Mouse (Mus musculus) ES-CJ7 (cell line): ENCODE measurements around the gene Rbm15.

Source experiments
- DNase-seq: peaks from one replicate; pipeline ENCODE4 v3.0.0; 2011; ENCODE audit warnings: low read depth, low spot score

Gene Rbm15

DNA sequence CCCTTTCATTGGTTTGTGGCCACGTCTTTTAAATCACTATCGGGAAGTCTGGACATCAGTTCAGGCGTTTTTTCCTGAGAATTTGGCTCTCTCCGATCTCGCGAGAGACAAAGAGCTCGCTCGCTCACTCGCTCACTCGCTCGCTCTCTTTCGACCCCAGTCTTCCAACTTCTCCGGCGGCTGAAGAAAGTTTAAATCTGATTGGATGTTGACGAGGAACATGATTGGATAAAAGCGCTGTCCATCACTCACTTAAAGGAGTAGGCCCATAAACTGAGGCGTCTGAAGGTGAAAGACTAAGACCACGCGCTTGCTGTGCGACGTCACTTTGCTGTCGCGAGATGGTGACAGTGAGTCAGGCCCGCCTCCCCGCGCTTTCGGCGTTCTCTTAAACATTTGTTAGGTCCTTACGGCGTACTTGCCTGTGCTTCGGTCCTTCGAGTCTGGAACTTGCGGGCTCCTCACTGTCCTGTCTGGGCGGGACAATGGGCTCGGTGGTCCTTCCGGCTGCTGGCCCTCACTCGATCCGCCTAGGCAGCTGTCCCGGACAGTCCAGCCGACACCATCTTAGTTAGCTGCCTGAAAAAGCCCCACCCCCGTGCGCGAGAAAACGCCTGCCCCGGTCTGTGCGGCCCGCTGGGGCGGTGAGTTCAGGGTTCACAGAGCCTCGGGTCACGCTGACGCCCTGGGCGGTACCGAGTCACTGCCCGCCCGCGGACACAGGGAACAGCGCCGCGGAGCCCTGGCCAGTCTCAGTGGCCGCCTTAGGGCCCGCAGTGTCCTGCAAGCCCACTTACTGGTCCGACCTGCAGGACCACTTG lies at the start of gene Rbm15:
Gene Rbm15 (minus strand): TSS at position 293 of the 821 bp plus-strand sequence.
- peak; percentile 100 for DNase-seq

DNA sequence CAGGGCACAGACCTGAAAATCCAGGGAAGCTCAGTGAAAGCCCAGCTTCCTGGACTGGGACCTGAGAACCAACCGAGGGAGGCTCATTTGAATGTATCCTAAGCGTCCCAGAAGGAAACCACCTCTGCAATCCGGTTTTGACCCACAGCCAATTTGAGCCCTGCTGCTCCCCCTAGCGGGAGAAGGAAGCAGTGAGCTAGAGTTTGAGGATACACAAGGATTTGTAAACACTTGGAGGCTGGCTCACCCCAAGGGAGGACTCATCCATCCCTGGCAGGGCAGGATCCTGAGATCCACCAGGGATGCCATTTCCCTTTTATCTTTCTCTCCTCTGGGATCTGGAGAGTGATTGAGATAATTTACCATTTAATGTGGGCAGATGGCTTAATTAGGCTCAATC lies 45.9 kb upstream of the Rbm15 start:
- peak; percentile 88 for DNase-seq

DNA sequence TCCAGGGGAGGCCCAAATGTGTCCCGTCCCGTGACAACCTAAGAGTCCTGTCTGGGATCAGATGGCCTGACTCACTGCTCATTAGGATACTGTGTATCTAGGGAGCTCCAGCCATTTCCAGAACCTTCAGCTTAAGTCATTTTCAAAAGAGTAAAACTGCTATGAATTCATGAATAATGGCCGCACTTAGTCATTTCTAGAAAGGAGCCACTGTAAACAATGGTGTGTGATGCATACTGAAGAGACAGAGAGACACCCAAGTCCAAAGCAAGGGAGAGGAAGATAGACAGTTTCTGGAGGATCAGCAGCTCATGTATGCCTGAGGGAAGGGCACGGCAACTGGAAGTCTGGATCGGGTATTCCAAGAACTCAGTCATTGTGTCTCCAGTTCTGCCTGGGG lies 45.2 kb upstream of the Rbm15 start:
- no peak for DNase-seq

DNA sequence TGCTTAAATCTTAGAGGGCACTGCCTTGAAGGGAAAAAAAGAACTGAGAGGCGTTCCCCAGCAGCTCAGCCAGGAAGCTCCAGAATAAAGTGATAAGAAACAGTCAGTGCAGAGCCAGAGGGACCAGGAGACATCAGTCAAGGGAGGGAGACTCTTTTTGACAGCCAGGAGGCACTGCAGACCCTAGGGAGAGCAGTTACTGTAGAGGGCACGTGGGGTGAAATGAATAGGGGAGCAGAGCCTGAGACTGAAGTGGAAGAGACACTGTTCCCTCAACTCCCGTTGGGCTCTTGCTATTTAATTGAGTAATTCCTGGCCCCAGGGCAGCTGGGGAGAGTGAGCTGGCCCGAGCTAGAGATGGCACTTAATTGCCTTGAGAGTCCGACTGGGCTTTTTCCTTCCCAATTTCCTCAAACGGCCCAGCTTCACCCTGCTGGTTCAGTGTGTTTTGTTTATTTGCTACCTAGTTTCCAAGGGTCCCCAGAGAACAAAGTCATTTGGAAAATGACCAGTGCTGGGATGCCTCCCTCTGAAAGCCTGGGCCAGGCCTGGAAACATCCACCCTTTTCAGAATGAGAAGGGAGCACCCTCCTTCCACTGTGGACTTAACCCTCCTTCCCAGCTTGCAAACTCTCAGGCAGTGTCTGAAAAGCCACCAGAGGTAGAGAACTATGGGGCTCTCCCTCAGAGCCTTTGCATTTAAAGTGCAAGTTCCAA lies 41.6 kb upstream of the Rbm15 start:
- DNase-seq = no peak

DNA sequence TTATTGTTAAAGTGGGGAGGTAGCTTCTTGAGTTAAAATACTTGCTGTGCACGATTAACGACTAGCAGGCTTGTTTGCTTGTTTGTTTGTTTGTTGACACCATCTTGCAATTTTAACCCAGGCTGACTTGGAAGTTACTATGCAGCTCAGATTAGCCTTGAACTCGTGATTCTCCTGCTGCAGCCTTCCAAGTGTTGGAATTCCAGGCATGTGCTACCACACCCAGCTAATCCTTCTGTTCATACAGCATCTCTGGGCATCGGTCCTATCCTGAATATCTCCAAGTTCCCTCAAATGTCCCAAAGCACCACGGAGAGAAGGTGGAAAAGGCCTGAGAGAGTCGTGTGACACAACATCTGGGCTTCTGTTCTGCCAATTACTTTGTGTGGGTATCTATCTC lies 35.7 kb upstream of the Rbm15 start:
- DNase-seq = peak; percentile 30

DNA sequence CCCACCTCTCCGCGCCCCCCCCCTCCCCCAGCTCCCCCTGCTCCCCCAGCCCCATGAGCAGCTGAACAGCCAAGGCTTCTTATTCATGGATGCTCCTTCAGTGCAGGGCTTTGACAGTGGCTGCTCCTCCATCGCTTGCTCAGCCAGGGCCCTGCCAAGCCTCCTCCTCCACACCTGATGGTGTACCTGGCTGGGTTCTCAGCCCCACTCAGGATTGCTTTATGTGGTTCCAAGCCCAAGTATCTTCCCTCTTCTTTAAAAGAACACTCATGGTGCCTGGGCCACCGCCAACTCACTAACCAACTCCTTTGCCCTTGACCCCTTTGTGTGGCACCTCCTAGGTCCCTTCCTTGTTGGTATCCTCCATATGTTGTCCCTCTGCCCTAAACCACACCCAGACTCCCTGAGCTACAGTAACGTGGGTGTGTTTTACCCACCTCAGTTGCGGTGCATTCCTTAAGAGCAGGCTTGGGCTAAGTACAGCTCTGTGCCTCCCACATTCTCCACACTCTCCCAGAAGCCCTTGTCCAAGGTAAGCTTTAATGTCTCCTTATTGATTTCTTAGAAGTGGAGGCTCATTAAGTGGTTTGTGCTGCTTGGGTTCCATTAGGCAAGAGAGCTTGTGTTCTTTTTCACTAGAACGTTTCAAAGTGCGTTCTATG lies 34.6 kb upstream of the Rbm15 start:
- DNase-seq = no peak

DNA sequence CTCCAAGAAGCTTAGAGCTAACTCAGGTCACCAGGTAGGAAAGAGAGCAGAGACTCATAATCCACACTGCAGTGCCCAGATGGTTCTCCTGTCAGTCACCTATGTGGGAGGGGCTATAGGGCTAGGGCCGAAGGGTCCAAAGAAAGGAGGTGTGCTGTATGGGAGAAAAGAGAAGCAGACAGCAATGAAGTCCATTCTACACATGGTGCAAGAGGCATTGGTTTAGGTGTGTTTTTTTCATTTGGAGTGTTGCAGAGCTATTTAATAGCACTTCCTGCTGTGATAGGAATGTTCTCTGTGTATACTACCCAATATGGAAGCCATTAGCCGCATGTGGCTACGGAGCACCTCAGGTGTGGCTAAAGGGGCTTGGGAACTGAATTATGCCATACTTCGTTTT lies 31.9 kb upstream of the Rbm15 start:
- no peak for DNase-seq

DNA sequence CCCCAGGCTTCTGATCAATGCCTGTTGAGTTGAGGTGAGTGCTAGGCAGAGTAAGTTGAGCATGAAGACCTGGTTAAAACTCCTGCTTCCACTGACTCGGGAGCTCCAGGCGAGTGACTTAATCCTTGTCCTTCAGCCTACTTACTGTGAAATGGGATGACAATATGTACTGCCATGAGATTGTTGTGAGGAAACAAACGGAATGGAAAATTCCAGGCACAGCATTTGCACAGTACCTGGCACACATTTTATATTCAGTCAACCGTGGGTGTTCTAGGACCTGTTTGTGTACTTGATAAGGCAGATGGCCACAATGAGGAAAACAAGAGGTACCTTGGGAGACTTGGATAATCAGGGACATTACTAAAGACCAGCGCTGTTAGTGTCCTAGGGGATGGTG lies 29.9 kb upstream of the Rbm15 start:
- no peak for DNase-seq

DNA sequence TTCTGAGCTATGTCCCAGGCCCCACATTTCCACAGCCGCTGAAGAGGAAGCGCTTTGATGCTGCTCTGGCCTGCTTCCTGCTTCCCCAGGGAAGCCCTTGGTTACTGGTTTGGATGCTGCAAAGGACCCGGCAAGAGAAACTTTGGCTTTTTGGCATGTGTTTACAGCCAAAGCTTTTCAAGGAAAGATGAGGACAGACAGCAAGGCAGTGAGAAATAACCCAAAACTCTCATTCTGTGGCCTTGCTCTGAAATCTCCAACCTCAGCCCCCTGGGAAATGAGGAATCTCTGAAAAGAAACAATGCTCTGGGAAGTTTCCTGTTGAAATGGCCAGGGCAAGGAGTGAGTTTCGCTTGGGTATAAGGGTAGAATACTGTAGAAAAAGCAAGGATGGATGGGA lies 26.9 kb upstream of the Rbm15 start:
- no peak for DNase-seq

DNA sequence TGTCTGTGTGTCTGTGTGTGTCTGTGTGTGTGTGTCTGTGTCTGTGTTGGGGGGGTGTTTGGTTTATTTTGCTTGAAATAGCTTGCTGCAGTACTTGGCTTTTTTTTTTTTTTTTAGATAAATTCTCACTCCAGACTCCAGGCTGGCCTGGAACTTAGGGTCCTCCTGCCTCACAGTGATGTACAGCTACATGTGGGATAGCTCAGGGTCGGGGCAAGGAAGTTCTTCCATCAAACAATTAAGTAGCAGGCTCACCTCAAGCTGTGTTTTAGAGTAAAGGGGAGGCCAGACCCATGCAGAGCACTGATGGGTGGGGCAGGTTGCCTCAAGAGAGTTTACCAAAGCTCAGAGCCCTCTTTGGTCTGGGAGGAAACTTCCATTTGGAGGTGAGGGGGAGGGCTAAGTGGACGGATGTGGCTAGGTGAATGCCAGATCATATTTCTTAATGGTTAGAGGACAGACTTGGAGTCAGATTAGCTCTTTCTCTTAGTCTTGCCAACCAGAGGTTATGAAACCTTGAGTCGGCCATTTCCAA lies 24.3 kb upstream of the Rbm15 start:
- DNase-seq = peak; percentile 39

DNA sequence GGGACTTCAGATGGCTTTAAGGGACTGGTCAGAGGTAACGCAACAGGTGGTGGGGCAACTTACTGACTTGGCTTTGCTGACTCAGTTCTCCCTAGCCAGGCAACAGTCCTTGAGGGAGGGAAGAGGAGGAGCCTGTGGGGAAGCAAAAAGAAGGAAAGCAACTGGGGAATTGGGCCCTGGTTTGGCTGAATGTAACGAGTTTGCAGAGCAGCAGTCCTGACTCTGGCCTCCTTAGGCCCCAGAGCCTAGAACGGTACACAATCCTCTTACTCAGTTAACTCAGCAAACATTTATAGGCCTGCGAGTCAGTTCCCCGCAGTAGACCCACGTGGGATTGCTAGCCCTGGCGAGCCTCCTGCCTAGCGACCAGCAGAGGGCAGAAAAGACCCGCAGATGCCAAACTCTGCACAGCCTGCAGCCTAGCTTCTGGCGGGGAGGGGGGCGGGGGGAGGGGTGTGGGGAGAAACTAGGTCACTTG lies 23.5 kb upstream of the Rbm15 start:
- peak; percentile 81 for DNase-seq

DNA sequence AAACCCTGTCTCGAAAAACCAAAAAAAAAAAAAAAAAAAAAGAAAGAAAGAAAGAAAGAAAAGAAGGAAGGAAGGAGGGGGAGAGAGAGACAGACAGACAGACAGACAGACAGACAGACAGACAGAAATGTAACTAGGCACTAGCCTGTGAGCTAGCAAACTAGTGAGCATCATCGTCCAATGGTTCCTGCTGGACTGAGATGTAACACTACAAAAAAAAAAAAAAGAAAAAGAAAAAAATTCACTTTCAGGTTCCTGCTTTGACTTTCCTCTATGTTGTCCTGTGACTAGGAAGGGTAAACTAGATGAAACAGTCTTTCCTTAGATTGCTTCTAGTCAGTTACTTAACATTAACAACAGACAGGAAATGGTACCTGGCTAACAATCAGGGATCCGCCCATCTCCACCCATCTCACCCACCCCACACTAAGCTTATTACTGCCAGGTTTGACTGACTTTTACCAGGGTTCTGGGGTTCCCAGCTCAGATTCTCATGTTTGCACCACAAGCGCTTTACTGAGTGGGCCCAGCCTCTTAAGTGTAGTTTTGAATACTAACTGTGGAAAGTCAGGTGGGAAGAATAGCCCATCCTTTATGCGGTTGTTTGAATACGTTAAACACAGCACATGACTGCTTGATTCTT lies 22.3 kb upstream of the Rbm15 start:
- DNase-seq = peak; percentile 51

DNA sequence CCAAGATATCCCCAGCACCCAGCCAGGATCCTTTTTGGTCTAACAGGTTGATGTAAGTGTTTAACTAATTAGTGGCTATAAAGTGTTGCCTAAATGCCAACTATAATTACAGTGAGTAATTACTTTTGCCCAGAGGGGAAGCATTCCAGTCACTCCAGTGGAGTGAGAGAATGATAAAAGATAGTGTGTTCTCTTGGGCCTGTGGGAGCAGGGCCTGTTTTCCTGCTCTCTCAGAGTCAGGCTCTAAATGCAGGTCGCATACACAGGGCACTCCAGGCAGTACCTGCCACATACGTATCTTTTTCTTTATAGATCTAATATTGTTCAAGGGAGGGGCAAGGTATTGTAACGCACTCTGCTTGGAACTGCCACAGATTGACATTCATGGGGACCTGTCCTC lies 18.2 kb upstream of the Rbm15 start:
- no peak for DNase-seq

DNA sequence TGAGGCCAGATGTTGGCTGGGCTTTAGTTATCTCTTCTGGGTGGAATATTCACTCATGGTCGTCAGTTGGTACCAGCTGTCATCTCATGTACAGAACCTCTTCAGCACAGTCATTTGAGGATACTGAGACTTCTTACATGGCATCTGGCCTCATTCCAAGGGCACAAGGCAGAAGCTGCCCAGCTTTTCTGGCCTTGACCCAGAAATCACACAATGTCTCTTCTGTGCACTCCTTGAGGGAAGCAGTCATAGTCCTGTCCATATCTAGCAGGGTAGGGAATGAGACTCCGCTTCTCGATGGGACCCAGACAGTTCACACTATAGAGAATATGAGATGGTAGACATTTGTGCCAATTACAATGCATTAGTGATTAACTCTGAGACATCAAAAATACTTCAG lies 15.5 kb upstream of the Rbm15 start:
- DNase-seq = no peak

DNA sequence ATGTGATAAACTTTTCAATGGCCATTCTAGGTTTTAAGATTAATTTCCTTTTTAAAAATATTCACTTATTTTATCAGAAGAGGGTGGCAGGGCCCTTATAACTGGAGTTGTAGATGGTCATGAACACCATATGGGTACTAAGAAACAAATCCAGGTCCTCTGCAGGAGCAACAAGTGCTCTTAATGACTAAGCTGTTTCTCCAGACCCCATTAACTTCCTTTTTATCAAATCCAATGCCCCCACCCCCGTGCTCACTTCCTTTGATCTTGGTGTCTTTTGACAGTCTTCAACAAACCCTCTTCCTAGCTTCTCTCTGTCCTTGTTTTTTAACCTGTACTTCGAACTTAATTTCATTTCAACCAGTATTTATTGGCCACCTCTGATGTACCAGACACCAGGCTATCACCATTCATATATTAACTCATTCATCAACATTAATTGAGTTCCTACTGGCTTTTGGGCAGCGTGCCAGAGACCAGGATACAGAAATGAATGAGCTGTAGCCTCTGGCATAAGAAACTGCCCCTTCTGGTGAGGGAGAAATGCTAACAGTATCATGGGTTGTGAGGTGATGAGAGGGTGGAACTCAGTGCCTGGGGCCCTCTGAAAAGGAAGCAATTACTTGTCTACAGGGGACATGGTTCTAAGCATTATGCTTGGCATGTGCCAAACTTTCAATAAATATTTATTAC lies 11.7 kb upstream of the Rbm15 start:
- DNase-seq = no peak

DNA sequence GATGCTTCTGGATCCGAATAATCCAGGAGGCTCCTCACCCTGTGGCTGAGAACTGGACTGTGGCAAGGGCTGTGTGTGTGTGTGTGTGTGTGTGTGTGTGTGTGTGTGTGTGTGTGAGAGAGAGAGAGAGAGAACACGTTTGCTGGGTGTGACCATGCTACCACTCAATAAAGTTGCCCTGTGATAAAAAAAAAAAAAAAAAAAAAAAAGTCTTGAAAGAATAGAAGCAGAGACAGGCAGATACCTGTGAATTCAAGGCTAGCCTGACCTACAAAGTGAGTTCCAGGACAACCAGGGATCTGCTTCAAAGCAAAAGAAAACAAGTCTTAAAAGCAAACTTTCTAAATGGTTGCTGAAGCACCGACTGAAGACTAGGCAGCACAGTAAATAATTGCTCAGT lies 10.5 kb upstream of the Rbm15 start:
- no peak for DNase-seq

DNA sequence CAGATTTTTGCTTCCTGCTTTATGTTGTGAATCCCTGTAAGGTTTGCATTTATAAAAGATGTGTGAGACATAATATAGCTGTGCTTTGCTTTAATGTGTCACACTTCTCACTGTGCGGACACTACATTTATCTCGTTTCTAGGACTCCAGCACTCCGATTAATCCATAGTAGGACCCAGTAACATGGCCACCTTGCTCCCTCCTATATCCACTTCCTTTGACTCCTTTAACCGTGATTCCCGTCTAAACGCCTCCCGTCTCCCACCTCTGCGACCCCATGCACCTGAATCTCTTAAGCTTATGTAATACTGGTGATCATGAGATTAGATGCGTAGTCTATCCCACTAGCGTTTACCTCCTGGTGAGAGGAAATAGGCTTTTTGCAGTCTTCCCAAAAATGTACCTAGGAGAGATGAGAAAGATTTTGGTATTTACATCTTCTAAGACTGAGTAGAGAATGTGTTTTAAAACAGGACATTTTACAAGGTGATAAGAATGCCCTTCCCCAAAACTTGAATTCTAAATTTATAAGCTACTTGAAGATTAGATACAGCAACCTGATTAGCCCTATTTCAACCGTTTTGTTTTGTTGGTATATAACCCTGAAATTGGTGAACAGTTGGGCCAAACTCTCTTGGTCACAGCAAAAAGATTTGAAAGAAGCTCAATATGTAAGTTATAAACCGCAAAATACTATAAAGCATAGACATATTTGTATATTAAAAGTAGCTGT lies 895 bp upstream of the Rbm15 start:
- peak; percentile 37 for DNase-seq

DNA sequence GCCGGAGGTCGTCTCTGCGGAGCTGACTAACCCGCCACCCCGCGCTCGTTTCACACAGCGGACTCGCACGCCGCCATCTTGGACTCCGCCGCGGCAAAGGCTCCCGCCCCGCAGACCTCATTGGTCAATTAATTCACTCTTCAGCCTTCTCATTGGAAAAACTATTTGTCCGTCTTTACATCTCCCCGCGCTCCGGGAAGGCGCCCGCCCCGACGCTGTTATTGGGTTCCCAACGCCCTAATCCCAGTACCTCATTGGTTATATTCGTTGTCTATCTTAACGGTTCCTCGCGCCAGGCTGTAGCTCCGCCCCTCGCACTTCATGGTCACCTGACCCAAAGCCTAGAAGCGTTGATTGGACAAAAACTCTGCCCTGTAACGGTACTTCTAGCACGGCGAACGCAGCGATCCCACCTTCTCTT lies 503 bp downstream of the Rbm15 start:
- peak; percentile 99 for DNase-seq

DNA sequence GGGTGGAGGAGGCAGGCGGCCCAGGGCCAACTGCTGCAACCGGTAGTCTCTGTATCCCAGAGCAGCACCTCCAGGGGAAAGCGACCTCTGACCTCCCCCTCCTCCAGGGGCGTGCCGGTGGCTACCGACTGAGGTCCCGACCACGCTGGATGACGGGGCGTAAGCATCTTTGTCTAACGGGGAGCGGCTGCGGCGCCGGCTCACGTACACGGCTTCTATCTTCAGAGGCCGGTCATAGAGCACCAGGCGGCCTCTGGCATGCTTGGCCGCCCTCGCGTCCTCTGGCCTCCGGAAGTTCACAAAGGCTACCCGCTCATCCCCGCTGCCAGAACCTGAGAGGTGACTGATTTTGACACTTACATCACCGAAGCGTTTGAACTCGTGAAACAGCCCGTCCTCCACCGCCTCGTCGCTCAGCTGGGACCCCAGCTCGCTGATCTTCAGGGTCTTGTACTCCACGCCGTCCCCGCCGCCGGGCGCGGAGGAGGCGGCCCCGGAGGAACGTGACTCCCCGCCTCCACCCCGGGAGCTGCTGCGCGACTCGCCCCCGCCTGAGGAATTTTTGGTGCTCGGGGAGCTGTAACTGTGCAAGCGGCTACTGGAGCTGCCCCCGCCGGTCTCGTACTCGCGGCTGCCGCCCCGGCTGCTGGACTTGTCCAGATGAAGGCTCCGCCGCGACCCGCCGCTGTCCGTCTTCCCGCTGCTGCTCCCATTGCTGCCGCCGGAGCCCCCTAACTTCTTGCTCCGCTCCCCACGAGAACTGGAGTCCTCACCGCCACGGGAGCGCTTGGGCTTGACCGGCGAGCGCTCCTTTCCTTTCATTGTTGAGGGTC lies 1.1 kb downstream of the Rbm15 start:
- DNase-seq = peak; percentile 26

DNA sequence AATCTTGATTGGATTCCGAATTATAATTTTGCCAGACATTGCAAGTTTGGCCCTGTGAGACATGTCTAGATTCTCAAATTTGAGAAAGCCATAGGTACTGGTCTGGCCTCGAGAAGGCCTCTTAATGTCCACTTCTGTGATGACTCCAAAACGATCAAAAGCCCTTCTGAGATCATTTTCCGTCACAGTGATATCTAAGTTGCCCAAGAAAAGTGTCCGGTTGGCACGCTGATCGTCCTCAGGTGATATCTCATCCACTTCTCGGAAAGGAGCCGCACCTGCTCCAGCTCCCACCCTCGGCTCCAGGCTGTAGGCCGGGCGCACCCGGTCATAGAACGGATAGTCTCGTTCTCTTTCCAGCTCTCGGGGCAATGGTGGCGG lies 1.7 kb downstream of the Rbm15 start:
- no peak for DNase-seq
